Mouse (Mus musculus) brain, embryonic 18.5 days (tissue): Measurements from ENCODE around the gene Cfap43.

Experiments used
- DNase-seq: peaks from one replicate; pipeline ENCODE4 v3.0.0-alpha.2; 2012; ENCODE audit warnings: low read depth, low spot score

Gene Cfap43

DNA sequence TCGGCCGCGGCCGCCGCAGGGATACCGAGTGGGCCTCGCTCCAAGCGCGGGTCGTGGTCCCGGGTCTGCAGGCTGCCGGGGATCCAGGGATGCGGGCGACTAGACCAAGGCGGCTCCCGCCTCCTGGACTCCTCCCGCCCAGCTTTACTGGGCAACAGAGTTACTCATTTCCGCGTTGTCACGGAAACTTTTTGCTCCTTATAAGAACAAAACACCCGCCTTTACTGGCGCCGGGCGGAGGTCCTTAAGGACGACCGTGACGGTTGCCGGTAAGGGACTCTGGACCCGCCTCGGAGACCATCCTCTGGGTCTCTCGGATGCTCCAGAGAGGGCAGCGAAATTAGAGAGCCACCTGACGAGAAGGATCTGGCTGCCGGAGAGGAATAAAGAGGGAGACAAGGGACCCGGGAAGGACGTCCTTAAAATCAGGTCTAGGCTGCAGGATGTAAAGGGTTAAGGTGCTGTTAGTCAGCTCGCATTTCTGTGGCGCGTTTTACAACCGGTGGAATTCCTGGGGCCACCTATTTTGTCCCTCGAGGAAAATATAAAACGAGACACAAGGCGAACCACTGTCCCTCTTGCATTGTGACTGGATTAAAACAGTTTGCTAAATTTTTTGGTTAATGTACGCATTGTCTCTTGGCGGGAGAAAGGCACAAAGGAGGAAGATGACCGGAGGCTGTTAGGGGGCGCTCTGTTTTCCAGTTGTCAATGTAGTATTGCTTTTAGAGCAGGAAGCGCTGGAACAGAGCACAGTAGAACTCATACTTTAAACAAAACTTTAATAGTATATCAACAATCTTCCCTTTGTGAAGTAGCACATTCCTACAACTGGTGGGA is at the start of gene Cfap43, which contains the start of gene Itprip:
Gene Cfap43, minus strand, starts transcription at position 162 of the 840 bp plus-strand sequence.
Gene Itprip, minus strand, starts transcription at position 174 of the 840 bp plus-strand sequence.
- no peak for DNase-seq

DNA sequence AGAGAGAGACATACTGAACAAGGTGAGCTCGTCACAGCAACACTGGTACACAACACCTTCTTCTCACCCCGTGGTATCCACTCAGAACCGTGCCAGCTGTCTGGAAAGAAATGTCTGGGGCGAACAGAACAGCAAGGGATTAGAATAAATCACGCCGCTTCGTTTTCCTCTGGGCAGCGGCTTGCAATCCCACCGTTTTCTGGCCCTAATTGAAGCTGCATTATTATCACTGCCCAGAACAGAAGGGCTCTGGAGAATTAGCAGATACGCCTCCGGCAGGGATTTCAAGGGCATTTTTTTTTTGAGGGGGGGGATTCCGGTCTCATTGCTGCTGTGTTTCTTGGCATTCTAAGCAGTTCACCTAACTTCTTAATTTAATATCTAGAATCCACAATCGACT is 39.1 kb upstream of the Cfap43 start:
- no peak for DNase-seq

GRCm38 (mm10) chr19:47953169-47953568 is 34.1 kb upstream of the Cfap43 start:
- no peak for DNase-seq

GRCm38 (mm10) chr19:47950946-47951345 is 31.9 kb upstream of the Cfap43 start:
- no peak for DNase-seq

DNA sequence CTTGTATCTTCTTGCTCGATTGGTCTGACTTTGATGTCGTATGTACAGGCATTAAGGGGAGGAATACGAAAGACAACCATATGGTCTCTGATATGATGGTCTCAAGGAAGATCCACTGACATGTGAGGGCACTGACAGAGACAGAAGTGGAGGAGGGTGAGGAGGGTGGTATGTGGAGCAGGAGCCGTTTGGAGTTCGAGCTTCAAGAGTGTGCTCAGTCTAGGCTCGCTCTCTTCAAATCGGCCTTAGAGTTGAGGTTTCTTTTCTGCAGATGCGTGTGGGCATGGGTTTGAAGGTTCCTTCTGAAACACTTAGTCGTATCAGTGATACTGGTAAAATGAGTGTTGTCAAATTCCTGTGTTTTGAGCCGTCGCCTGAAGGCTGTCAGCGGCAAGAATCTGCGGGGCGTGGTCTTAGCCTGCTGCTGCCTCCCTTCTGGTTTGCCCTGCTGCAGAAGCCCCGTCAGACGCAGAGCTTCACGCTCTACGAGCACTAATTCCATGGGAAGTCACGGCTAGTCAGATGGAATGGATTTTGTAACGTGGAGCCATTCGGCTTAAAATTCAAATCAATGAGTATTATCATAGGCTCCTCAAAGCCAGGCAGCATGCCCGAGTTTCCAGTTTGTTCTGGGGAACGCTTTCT is 27.9 kb upstream of the Cfap43 start:
- DNase-seq = no peak

- no peak for DNase-seq
These were observed 20.3 kb upstream of the Cfap43 start for GRCm38 (mm10) chr19:47939361-47939760.

DNA sequence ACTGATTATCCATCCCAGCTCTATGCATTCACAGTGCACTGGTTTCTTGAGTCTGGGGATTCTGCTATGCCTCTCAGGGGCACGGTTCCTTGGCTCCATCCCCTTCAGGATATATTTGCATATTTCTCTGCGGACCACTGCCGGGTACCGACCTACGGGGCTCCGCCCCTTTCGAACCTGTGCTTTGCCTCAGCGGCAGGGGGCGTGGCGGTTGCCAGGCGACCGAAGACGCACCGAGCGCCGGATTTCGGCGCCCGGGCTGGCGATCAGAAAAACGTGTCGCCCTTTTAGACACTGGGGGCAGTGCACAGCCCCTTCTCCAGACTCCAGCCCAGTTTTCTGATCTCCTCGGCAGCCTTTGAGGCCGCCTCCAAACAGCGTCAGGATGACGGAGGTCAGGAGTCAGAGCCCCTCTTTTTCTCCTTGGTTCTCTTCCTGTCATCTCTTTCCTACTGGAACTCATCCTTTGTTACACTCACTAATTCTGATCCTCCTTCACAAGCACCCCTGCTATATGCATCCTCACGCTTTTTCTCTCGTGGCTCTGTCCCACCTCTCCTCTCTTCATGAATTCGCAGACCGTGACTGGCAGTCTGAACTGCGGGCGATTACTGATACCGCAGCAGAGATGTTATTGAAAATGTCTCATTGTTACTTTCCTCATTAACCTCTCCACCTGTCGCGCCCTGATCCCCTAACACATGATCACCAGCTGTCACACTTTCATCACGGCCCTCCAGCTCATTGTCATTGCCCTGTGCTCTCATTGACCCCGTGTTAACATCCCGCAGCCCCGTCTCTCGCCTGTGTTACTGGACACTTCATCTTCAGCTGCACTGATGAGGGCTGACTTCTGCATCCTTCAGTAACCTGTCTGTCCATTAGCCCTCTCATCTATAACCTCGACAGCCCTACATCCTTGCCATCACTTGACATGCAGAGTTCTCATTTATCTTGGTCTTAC is 18.6 kb upstream of the Cfap43 start, which contains the start of gene Cfap58:
Gene Cfap58, plus strand, starts transcription at position 233 of the 964 bp plus-strand sequence.
- DNase-seq = no peak

DNA sequence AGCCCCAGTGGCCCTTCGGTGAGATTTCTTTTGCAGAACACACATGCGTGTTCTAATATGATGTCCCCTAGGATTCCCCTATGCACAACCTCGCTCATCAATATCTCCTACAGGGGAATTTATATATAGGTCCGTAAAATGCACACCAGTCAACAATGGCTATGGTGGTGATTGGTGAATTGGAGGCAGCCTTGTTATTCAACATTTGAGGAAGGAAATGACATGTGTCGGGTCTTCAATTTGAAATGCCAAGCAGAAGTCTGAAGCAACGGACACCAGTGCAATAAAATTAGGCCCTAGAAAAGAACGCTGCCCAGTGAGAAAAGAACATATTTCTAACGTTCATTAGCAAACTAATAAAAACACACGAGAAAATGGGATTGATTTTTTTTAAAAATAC is 17.9 kb upstream of the Cfap43 start:
- DNase-seq = no peak

DNA sequence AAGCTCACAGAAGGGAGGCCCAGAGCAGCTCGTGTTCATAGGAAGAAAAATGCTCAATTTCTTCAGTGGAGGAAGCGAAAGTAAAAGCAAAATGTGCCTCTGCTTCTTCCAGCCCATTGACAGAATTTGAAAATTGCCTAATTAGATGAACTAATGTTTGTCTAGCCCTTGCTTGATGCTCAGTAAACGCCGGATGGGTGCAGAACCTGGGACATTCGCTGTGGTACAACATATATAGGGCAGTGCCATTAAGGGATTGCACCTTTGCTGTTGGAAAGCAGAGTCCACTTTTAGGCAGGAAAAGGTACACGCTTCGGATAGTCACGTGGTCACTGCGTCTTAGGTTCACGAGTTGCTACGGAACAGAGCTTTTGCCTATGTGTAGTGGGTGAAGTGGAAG is 17.4 kb upstream of the Cfap43 start:
- no peak for DNase-seq

DNA sequence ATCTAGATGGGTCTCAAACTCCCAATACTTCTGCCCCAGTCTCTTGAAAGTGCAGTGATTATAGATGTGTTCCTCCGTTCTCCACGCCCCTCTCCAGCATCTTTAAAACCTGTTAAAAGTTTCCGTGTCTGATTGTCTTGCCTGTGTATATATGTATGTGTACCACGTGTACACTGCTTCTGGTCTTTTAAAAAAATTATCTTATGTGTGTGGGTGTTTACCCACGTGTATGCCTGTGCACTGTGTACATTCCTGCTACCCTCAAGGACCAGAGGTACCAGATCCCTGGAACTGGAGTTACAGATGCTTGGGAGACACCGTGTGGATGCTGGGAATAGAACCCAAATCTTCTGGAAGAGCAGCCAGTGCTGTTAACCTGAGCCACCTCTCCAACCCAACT is 16.4 kb upstream of the Cfap43 start:
- DNase-seq = no peak

DNA sequence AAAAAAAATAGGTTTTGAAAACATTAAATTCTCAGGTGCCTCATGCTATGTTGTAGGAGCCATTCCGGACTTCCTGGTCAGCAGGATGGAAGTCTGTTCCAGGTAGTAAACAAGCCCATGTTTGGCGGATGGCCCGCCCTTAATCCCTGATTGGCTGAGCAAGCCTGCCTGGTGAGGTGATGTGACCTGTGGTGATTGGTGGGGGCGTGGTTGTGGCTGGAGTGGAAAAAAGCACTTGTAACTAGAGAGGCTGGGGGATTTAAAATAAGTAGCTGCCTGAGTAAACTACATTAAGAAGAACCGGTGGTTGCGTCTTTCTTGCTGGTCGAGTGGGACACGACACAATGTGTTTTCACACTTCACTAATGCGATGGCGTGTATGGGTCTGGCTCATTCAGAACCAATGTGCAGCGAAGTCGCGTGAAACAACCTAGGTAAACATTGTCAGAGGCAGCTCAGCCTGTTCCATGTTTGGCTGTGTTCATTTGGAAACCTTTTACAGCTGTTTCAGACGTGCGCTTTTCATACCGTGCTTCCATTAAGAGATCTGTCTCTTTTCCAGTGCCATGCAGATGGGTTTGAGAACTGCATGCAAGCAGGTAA is 15.7 kb upstream of the Cfap43 start:
- DNase-seq = no peak

DNA sequence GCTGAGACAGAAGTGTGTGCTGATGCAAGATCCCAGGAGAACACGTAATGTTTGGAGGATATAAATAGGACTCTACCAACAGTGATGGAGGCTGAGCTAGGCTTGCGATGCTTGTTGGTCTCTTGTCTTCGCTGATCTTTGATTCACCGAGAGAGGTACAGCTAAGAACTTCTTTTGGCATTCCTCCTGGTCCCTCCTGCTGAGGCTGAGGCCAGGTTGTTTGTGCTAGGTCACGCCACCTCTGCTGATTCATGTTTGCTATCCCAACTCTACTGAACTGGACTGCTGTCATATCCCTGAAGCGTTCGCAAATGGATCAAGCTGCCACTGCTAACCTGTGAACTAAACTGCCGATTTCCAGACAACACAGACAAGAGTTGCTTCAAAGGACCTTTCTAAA is 15.1 kb upstream of the Cfap43 start:
- no peak for DNase-seq

- DNase-seq = no peak
These were observed 13.0 kb upstream of the Cfap43 start for GRCm38 (mm10) chr19:47931982-47932638.

DNA sequence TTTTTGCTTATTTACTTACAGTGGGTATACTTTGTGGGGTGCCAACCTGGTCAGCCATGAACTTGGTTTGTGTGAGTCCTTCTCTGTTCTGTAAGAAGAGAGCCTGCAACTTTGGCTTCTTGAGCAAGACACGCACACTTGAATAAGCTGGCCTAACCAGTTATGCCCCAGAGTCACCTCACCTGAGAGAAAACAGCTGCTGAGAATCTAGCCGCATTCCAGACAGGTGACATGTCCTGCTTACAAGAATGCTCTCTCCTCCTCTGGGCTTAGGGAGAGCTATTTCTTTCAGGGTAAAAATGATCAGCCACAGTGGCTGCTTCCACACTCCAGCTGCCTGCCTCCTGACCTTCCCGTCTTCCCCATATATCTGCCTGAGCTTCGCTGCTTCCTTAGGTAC is 10.0 kb upstream of the Cfap43 start:
- DNase-seq = no peak

DNA sequence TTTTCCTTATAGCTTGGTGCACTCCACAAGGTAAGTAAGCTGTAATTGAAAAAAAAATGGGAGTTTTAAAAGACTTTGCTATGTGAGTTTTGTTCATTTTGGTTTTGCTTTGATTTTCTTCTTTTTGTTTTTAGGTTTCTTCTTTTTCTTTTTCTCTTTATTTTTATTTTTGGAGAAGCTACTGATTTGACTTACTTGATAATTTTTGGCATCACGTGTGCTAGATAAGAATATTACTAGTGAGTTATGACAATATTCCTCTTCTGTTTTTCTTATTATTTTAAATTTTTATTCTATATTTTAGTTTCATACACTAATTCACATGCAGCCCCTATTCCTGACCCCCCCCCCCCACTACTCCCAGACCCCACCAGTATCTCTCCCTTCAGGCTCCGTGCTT is 7.9 kb upstream of the Cfap43 start:
- no peak for DNase-seq

- no peak for DNase-seq
These were observed 6.7 kb upstream of the Cfap43 start for GRCm38 (mm10) chr19:47925819-47926218.

DNA sequence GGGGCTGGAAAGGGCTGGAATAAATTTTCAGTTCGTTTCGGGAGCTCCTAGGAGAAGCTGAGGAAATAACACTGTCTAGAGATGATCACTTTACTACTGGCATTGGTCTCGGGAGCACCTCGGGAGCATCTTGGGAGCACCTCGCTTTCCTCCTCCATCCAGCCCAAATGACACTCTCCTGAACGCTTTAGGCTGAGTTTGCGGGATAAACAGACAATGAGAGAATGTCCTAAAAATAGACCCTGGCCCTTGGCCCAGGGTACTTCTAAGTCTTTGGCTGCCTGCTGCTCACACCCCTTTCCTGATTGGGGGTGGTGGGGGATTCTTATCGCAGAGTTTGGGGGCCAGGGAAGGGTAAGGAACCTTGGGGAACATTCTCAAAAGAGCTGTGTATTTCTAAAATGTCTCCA is 884 bp upstream of the Cfap43 start:
- no peak for DNase-seq

DNA sequence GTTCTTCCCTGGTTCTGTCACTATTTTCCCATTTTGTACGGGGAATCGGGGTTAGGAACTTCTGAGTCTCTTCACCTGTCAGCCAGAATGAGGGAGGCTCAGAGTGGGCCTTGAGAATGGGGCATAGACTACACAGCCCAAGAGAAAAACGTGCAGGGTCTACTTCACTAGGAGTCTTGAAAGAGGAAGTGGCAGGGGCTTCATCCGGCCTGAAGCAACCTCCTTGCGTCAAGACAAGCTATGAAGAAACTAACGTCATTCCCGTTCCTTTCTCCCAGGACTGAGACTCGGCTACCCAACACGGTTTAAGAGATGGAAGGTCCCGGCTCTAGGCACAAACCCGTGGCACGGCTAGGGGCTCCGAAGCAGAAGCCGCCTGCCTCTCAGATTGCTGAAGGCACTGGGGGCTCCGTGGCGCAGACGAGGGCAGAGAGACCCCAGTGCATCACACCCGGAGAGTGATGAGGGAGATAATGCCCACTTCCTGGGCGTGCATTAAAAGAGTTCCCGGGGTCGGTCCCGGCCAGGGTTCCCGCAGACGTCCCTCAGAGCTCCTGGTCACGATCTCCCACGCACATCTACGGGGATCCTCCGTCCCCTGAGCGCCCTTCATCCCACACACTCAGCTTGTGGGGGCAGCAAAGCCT is 509 bp downstream of the Cfap43 start:
- DNase-seq = no peak

GRCm38 (mm10) chr19:47918016-47918415 is 1.1 kb downstream of the Cfap43 start:
- DNase-seq = no peak

GRCm38 (mm10) chr19:47917396-47917795 is 1.7 kb downstream of the Cfap43 start:
- no peak for DNase-seq
